Mouse (Mus musculus) lung, embryonic 16.5 days (tissue): ENCODE results near the gene Nhlh2. TPM values are rescaled to one million over a fixed set of nuclear protein-coding genes. Genes with fewer than 3 reads are reported as not detected.

Source experiments
- ATAC-seq: fragments of 200-750 bp; cut with Nextera tagmentation; 2 replicates; pipeline ENCODE4 v1.8.0; 2017; ENCODE audit warnings: low read depth, mild to moderate bottlenecking, moderate library complexity
- H3K27ac ChIP-seq: fragments of 300-500 bp; sonication (generic); 2 replicates; pipeline ENCODE4 v1.5.1; 2014; ENCODE audit warnings: mild to moderate bottlenecking, control low read depth, low read length
- H3K27me3 ChIP-seq: fragments of 300-500 bp; sonication (generic); 2 replicates; pipeline ENCODE4 v1.6.1; 2014; ENCODE audit warnings: low read depth, low read length, mixed read lengths; ENCODE audit not compliant: control insufficient read depth, insufficient read depth
- H3K36me3 ChIP-seq: fragments of 300-500 bp; sonication (generic); 2 replicates; pipeline ENCODE4 v1.6.1; 2014; ENCODE audit warnings: low read length; ENCODE audit not compliant: control insufficient read depth, insufficient read depth
- H3K4me1 ChIP-seq: fragments of 300-500 bp; sonication (generic); replicated peaks from 2 replicates; pipeline ENCODE4 v1.6.1; 2014; ENCODE audit warnings: low read length, mixed read lengths; ENCODE audit not compliant: control insufficient read depth, insufficient read depth
- H3K4me2 ChIP-seq: fragments of 300-500 bp; sonication (generic); 2 replicates; pipeline ENCODE4 v1.6.1; 2014; ENCODE audit warnings: low read depth, low read length, control low read depth
- H3K4me3 ChIP-seq: fragments of 300-500 bp; sonication (generic); 2 replicates; pipeline ENCODE4 v1.5.1; 2014; ENCODE audit warnings: mild to moderate bottlenecking, low read length, control low read depth
- H3K9ac ChIP-seq: fragments of 300-500 bp; sonication (generic); 2 replicates; pipeline ENCODE4 v1.6.1; 2014; ENCODE audit warnings: low read length, control low read depth
- H3K9me3 ChIP-seq: fragments of 300-500 bp; sonication (generic); 2 replicates; pipeline ENCODE4 v1.6.1; 2016; ENCODE audit warnings: low read length; ENCODE audit not compliant: control insufficient read depth
- WGBS: fragments of 180-500 bp; shearing (Covaris S2); extraction: QIAGEN DNeasy Blood & Tissue Kit; methylation state at CpG from one replicate; pipeline ENCODE4 v1.1.7; 2014; 5-methylcytosine and 5-hydroxymethylcytosine counted together
- polyA plus RNA-seq: library from polyadenylated mRNA; unstranded; fragments of >200 nt; fragmentation: Nextera tagmentation; extraction: Ambion mirVana; gene quantifications from 2 replicates; pipeline ENCODE4 v1.2.1, GENCODE M21; 2015

Gene Nhlh2
- polyA plus RNA-seq, 1 experiment from 2014 or later: not detected

DNA sequence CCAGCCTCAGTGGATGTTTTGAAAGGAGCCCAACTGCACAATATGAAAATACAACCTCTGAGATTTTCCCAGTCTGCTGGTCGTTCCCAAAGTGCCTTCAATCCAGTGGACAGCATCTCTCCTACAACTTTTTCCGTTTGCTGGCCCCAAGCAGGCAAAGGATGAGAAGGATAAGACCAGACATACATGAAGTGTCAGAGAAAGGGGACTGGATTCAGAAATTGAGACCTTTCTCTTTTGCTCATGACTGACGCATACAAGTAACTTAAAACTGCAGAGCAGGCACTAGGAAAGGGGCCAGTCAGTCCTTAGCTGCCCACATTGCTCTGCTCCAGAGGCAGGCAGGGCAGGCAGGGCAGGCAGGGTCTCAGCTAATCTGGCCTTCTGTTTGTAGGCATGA is 19.7 kb upstream of the Nhlh2 start:
- Histone ChIP-seq H3K9me3 (no peaks in the 10 kb centered on the region), H3K4me3 (no peak overlapping the region), H3K27me3 (no peaks in the 10 kb centered on the region), H3K36me3 (no peaks in the 10 kb centered on the region), H3K27ac (no peak overlapping the region), H3K4me2 (no peak overlapping the region), H3K9ac (no peak overlapping the region), H3K4me1 (no peaks in the 10 kb centered on the region)
- WGBS: 51% methylated on average over 3 of the region's 3 CpGs
- no peak for ATAC-seq

DNA sequence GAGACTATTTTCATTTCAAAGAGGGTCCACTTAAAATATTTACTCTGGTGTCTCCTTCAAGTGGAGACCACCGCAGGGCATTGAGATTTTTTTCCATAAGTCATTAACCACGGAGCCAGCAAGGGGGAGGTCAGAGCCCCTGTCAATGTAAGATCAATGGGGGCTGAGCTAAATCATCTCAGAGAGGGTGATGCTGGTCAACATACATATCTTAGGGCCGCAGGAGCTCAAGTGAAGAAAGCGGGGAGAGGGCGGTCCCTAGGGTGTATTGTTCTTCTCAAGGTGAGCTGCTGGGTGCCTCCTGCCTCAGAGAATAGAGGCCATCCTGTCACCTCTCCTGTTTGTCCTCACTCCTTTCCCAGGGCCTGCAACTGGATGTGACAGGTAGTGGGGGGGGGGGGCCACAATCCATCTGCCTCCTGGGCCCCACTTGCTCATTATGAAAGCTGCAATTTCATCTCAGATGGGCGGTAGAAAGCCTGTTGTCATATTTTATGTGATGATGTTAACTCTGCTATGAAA is 18.8 kb upstream of the Nhlh2 start:
- Histone ChIP-seq H3K9me3 (no peaks in the 10 kb centered on the region), H3K4me1 (no peaks in the 10 kb centered on the region), H3K9ac (no peak overlapping the region), H3K27me3 (no peaks in the 10 kb centered on the region), H3K4me3 (no peak overlapping the region), H3K4me2 (no peak overlapping the region), H3K36me3 (no peaks in the 10 kb centered on the region), H3K27ac (no peak overlapping the region)
- WGBS: 37% methylated on average over 6 of the region's 6 CpGs
- no peak for ATAC-seq

DNA sequence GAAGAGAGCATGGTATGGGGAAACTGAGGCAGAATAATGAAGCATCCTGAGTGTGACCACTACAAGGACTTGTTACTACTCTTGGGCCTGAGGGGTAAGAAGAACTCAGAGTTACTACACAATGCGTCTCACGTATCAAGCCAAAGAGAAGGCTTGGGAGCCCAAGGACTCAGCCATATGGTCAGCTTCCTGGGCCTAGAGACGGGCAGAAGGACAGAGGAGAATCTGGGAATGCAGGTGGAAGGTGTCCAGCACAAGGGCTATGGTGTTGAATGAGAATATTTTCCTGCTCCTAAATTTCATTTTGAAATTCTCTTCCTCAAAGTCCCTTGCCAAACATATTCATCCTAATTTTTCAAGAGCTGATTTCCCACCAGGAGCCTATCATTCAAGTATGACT is 12.0 kb upstream of the Nhlh2 start:
- WGBS: 86% methylated on average over 3 of the region's 3 CpGs
- no peak overlapping the region for H3K27ac ChIP-seq
- H3K36me3 ChIP-seq: no peaks in the 10 kb centered on the region
- no peak overlapping the region for H3K4me3 ChIP-seq
- H3K27me3 ChIP-seq: no peaks in the 10 kb centered on the region
- H3K4me2 ChIP-seq: no peak overlapping the region
- H3K9me3 ChIP-seq: no peaks in the 10 kb centered on the region
- H3K4me1 ChIP-seq: no peaks in the 10 kb centered on the region
- H3K9ac ChIP-seq: no peak overlapping the region
- no peak for ATAC-seq

GRCm38 (mm10) chr3:102010681-102011317 is 923 bp downstream of the Nhlh2 start:
- no peak for ATAC-seq

DNA sequence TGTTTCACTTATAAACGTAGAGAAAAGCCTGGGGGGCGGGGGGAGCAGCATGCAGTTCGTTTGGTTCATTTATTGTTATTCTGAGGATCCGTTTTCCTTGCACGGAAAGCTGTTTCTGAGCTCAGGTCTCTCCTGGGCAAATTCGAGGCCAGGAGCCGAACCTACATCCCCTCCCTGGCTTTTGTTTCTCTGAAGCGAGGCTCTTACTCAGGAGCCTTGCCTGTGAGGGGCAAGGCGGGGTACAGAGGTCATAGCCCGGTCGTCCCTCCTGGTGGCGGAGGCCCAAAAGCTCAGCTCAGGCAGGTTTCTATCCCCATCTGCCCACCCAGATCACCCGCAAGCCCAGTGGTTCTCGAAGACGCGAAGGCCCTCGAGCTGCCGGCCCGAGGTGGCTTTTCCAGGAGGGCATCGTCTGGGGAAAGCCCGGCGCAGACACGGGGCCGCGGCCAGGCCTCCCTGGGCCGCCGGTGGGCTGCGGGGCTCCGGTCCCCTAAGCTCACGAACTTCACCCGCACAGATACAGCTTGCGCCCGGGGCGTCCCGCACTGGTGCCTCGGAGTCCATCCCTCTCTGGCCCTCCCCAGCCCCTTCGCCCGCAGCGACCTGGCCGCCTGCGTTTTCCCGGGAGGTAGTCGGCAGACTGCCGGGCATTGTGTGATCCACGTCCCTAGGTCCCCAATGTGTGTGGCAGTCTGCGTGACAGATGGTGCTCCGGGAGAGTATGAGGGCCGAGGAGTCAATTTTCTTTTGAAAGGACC is 1.6 kb downstream of the Nhlh2 start:
- Histone ChIP-seq H3K9me3 (no peaks in the 10 kb centered on the region), H3K4me2 (peak overlapping the region; percentile 35), H3K4me3 (peak overlapping the region; percentile 31), H3K36me3 (no peaks in the 10 kb centered on the region), H3K9ac (no peak overlapping the region), H3K4me1 (peaks cover 12% of the 10 kb centered on the region), H3K27me3 (peaks cover 69% of the 10 kb centered on the region), H3K27ac (no peak overlapping the region)
- no peak for ATAC-seq
- 2% methylated on average over 48 of the region's 48 CpGs for WGBS

More at GRCm38 (mm10) chr3:102010681-102011317, 923 bp downstream of the Nhlh2 start:
- H3K27me3 ChIP-seq: peaks cover 63% of the 10 kb centered on the region
- H3K9ac ChIP-seq: no peak overlapping the region
- no peaks in the 10 kb centered on the region for H3K36me3 ChIP-seq
- no peaks in the 10 kb centered on the region for H3K9me3 ChIP-seq
- no peak overlapping the region for H3K27ac ChIP-seq
- WGBS: 3% methylated on average over 24 of the region's 24 CpGs
- H3K4me3 ChIP-seq: no peak overlapping the region
- H3K4me2 ChIP-seq: no peak overlapping the region
- peaks cover 12% of the 10 kb centered on the region for H3K4me1 ChIP-seq

- 0 out of 2 replicates have a peak, but pooled peaks have one; percentile 2 for ATAC-seq
- peaks cover 73% of the 10 kb centered on the region for H3K27me3 ChIP-seq
- H3K4me1 ChIP-seq: peaks cover 12% of the 10 kb centered on the region
- no peaks in the 10 kb centered on the region for H3K36me3 ChIP-seq
- H3K9ac ChIP-seq: peak overlapping the region; percentile 43; the same call in 1 of the 2 replicates
- H3K4me3 ChIP-seq: peak overlapping the region; percentile 35
- H3K4me2 ChIP-seq: peak overlapping the region; percentile 59
- H3K9me3 ChIP-seq: no peaks in the 10 kb centered on the region
- no peak overlapping the region for H3K27ac ChIP-seq
- 12% methylated on average over 23 of the region's 23 CpGs for WGBS
These were observed 2.3 kb downstream of the Nhlh2 start for GRCm38 (mm10) chr3:102012076-102012610.

- ATAC-seq: peak; percentile 52; the same call in 1 of the 2 replicates
- H3K27me3 ChIP-seq: peaks cover 75% of the 10 kb centered on the region
- WGBS: under 1% methylated on average over 53 of the region's 53 CpGs
These were observed 2.8 kb downstream of the Nhlh2 start for GRCm38 (mm10) chr3:102012611-102013211.

DNA sequence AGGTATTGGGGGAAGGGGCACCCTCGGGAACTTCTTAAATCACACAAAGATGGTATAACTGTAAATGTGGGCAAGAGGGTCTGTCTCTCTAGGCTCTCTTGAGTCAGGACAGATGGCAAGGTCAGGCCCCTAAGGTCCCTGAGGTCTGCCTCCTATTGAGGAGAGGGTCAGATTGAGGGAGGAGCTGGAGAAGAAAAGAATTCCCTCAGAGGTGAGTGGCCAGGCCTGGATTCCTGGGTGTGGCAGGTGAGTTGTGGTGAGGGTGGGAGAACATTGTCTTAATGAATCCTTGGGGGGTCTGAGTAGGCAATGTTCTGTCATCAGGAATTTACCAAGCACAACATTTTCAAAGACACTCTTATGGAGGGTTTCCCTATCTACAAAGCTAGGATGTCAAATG is 10.7 kb downstream of the Nhlh2 start:
- Histone ChIP-seq H3K4me3 (no peak overlapping the region), H3K9me3 (no peaks in the 10 kb centered on the region), H3K9ac (no peak overlapping the region), H3K27ac (no peak overlapping the region), H3K4me2 (no peak overlapping the region), H3K4me1 (peaks cover 13% of the 10 kb centered on the region), H3K36me3 (no peaks in the 10 kb centered on the region), H3K27me3 (peaks cover 39% of the 10 kb centered on the region)
- WGBS: 79% methylated on average over 1 of the region's 1 CpGs
- no peak for ATAC-seq

More at GRCm38 (mm10) chr3:102012611-102013211, 2.8 kb downstream of the Nhlh2 start:
- Histone ChIP-seq H3K27ac (no peak overlapping the region), H3K4me1 (peaks cover 12% of the 10 kb centered on the region), H3K4me2 (peak overlapping the region; percentile 59), H3K9ac (peak overlapping the region; percentile 43), H3K36me3 (no peaks in the 10 kb centered on the region), H3K9me3 (no peaks in the 10 kb centered on the region), H3K4me3 (peak overlapping the region; percentile 35)

DNA sequence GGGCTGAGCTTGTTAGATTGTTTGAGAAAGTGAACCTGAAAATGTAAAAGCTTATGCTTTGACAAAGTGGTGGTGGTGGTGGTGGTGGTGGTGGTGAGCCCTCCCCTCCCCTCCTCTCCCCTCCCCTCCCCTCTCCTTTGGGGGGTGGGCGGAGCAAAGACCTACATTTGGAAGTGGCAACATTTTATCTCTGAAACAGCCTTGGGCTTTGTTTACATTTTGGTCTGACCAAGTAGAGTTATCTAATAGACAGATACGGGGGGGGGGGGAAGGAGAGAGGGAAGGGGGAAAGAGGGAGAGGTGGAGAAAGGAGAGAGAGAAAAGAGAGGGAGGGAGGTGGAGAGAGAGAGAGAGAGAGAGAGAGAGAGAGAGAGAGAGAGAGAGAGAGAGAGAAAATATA is 12.8 kb downstream of the Nhlh2 start:
- H3K9me3 ChIP-seq: no peaks in the 10 kb centered on the region
- H3K9ac ChIP-seq: no peak overlapping the region
- WGBS: 14% methylated on average over 2 of the region's 2 CpGs
- no peak overlapping the region for H3K4me3 ChIP-seq
- peaks cover 13% of the 10 kb centered on the region for H3K4me1 ChIP-seq
- no peak for ATAC-seq
- H3K27me3 ChIP-seq: peaks cover 24% of the 10 kb centered on the region
- H3K4me2 ChIP-seq: no peak overlapping the region
- H3K27ac ChIP-seq: no peak overlapping the region
- no peaks in the 10 kb centered on the region for H3K36me3 ChIP-seq
